Mouse (Mus musculus) megakaryocyte, embryonic 14.5 days (primary cell): ENCODE results near the gene Rptor. TPM values are rescaled to one million over a fixed set of nuclear protein-coding genes. Genes with fewer than 3 reads are reported as not detected.

Experiments used
- H3K27me3 ChIP-seq: replicated peaks from 2 replicates; pipeline ENCODE3; 2012; ENCODE audit warnings: inconsistent platforms
- H3K36me3 ChIP-seq: replicated peaks from 2 replicates; pipeline ENCODE3; 2012; ENCODE audit warnings: low read length, inconsistent platforms, mixed read lengths
- H3K4me1 ChIP-seq: 2 replicates; pipeline ENCODE4 v1.6.1; 2012; ENCODE audit warnings: inconsistent platforms
- H3K4me3 ChIP-seq: replicated peaks from 2 replicates; pipeline ENCODE3; 2012; ENCODE audit warnings: moderate library complexity, mild to moderate bottlenecking, inconsistent platforms
- H3K9me3 ChIP-seq: 2 replicates; pipeline ENCODE4 v1.6.1; 2012; ENCODE audit warnings: inconsistent platforms
- FLI1 ChIP-seq: IDR thresholded peaks from 2 replicates; pipeline ENCODE4 v1.6.1; 2012; ENCODE audit warnings: low read length, inconsistent platforms, mixed read lengths
- GATA1 ChIP-seq: IDR thresholded peaks from 3 replicates; pipeline ENCODE4 v1.6.1; 2012; ENCODE audit warnings: mixed read lengths, low read length, inconsistent platforms, borderline replicate concordance
- polyA plus RNA-seq: library from polyadenylated mRNA; stranded (reverse); fragments of >175 nt; gene quantifications from 2 replicates; pipeline ENCODE4 v1.2.3, GENCODE M21; 2012; ENCODE audit warnings: low replicate concordance; ENCODE audit not compliant: insufficient read depth

The Rptor gene
- polyA plus RNA-seq, 1 experiment = 20.2 TPM

DNA sequence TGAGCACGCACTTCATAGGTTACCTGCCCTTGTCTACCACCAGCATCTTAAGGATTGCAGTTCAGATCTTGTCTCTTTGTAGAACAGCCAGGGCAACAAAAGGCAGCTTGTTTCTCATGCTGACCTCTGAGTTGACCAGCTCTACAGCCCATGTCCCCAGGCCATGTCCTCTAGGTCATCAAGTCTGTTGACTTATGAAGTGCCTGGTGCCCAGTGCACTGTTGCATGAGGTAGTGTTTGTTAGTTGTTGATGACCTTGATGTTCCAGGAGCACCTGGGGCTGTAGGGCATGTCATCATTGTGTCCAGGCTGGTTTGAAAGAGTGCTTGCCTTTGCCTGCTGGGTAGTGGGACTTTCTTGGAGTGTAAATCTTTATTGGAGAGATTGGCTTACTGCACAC lies 344.7 kb downstream of the Rptor start:
- peaks cover 62% of the 10 kb centered on the region for H3K27me3 ChIP-seq
- peaks cover 14% of the 10 kb centered on the region for H3K36me3 ChIP-seq
- no peaks in the 10 kb centered on the region for H3K9me3 ChIP-seq
- no peak for TF ChIP-seq FLI1
- TF ChIP-seq GATA1 = no peak
- peaks cover 85% of the 10 kb centered on the region for H3K4me1 ChIP-seq
- no peak overlapping the region for H3K4me3 ChIP-seq

DNA sequence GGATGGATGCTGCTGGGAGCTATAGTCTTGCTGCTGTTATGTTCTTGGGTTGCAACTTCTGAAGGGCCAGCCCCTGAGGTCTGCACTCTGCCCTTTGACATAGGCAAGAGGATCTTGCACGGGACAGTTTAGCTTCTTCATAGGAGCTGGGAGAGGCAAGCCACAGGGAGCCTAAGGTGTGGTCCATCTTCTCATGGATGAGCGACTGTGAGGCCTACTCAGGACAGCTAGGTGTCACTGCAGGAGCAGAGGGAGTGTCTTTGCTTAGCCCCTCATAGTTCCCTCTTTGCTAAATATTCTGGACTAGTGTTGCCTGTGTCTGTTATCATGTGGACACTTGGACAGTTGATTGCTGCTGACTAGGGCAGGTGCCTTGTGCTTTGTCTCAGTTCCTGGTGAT lies 345.2 kb downstream of the Rptor start:
- TF ChIP-seq FLI1 = no peak
- TF ChIP-seq GATA1 = no peak
- peaks cover 14% of the 10 kb centered on the region for H3K36me3 ChIP-seq
- H3K4me1 ChIP-seq = peaks cover 89% of the 10 kb centered on the region
- no peak overlapping the region for H3K4me3 ChIP-seq
- no peaks in the 10 kb centered on the region for H3K9me3 ChIP-seq
- H3K27me3 ChIP-seq = peaks cover 62% of the 10 kb centered on the region

DNA sequence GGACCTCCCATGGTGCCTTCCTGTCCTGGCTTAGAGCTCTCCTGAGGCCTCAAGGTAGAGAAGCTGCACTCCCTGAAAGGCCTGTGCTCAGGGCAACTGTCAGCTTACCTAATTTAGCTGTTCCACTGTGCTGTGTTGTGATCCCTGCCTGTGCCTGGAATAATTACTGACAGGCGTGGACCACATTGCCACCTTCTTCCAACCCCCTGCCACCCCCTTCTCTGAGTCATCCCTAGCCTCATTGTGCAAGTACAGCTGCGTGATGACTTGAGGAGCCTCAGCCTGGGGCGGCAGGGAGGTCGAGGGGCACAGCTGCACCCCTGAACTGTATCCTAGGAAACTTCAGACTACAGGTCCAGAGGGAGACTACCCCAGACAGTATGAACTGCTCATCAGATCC lies 345.6 kb downstream of the Rptor start:
- Histone ChIP-seq H3K27me3 (peaks cover 63% of the 10 kb centered on the region), H3K4me3 (peak overlapping the region; percentile 16), H3K9me3 (no peaks in the 10 kb centered on the region), H3K4me1 (peaks cover 89% of the 10 kb centered on the region), H3K36me3 (peaks cover 14% of the 10 kb centered on the region)
- no peak for TF ChIP-seq GATA1
- no peak for TF ChIP-seq FLI1

DNA sequence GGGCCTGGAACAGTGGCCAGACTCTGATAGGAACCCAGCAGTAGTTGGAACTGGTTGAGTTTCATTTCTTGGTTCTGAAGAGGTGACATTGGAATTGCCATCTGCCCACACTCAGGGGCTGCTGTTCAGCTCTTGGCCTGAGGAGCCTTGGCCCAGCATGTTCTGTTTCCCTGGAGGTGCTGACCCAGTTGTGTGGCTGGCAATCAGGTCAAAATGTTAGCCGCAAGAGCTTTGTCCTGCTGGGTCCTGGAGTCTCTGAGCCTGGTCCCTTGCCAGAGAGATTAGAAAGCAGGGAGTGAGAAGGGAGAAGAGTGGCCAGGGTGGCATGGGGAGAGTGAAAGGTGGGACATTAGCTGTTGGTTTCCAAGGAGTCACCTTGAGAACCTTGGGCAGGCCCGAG lies 346.1 kb downstream of the Rptor start:
- TF ChIP-seq GATA1 (no peak), FLI1 (no peak)
- peaks cover 58% of the 10 kb centered on the region for H3K27me3 ChIP-seq
- no peaks in the 10 kb centered on the region for H3K9me3 ChIP-seq
- H3K36me3 ChIP-seq = peaks cover 14% of the 10 kb centered on the region
- H3K4me3 ChIP-seq = no peak overlapping the region
- peaks cover 89% of the 10 kb centered on the region for H3K4me1 ChIP-seq

Other genes starting within 250 kb of the Rptor start
- 3.4 TPM in 1 of 2 replicates, not detected in the other for gene Sgsh, start 247.4 kb upstream of the Rptor start, polyA plus RNA-seq
- gene Slc26a11, start 247.3 kb upstream of the Rptor start, polyA plus RNA-seq = 1.5 and 2.0 TPM in 2 replicates
- 1.2 TPM in 1 of 2 replicates, not detected in the other for gene Rnf213, start 209.8 kb upstream of the Rptor start, polyA plus RNA-seq
- 8.7 and 10.0 TPM in 2 replicates for gene Endov, start 111.6 kb upstream of the Rptor start, polyA plus RNA-seq
- 0.62 TPM in 1 of 2 replicates, not detected in the other for gene Nptx1, start 55.2 kb upstream of the Rptor start, polyA plus RNA-seq